In genomic region chr19:16868534-16868933, GRCm38 (mm10) we compare ENCODE assay signal across 13 mouse cellular contexts. TPM values are rescaled to one million over a fixed set of nuclear protein-coding genes. Genes with fewer than 3 reads are reported as not detected.
DNase-seq lines count a peak whose midpoint lies in the region; TF ChIP-seq lines count a peak whose summit lies in the region.
"Had no signal": no experiment of that assay in that cellular context is flagged by ENCODE, and none has a peak within 500 bp of the region (broad histone marks: within the 10 kb centered on the region; RNA-seq: fewer than 3 reads in every experiment).

No protein-coding gene starts in this region.

- H3K27me3 ChIP-seq in heart, adult 2 months (ENCODE audit: control insufficient read depth, insufficient read depth, low read length), result peaks cover 25% of the 10 kb centered on the region
- H3K27me3 ChIP-seq in myocyte (ENCODE audit: control insufficient read depth, insufficient read depth, insufficient read length), result peaks cover 13% of the 10 kb centered on the region

- peak overlapping the region; percentile 43 for H3K4me2 ChIP-seq in myocyte (ENCODE audit: low read depth)
- H3K4me2 ChIP-seq: intestine, embryonic 15.5 days; limb, embryonic 12.5 days; midbrain, embryonic 13.5 days had no signal

- no peak overlapping the region for H3K9ac ChIP-seq in heart, adult 2 months (ENCODE audit: low read depth, low read length)
- H3K9ac ChIP-seq: intestine, embryonic 15.5 days; limb, embryonic 12.5 days; midbrain, embryonic 13.5 days had no signal

- no peak overlapping the region for H3K27ac ChIP-seq in heart, adult 2 months
- H3K27ac ChIP-seq: intestine, embryonic 15.5 days; limb, embryonic 12.5 days; midbrain, embryonic 13.5 days had no signal

- TF ChIP-seq EP300 in heart, adult 2 months (IDR thresholded peaks at IDR 0.05; ENCODE audit: insufficient read depth, low read depth, low read length), result no peak

- no peak for TF ChIP-seq POLR2A in heart, adult 2 months (IDR thresholded peaks at IDR 0.05; ENCODE audit: insufficient read depth, low read depth, low read length)
- no peak for TF ChIP-seq POLR2A in myocyte (IDR thresholded peaks at IDR 0.05; ENCODE audit: insufficient read length, low read depth)

- TF ChIP-seq CTCF in heart, adult 2 months (IDR thresholded peaks at IDR 0.05), result no peak

- no peaks in the 10 kb centered on the region for H3K36me3 ChIP-seq in heart, adult 2 months (ENCODE audit: control insufficient read depth, insufficient read depth, low read length)
- H3K36me3 ChIP-seq in myocyte (ENCODE audit: control insufficient read depth, insufficient read depth), result no peaks in the 10 kb centered on the region
- H3K36me3 ChIP-seq: intestine, embryonic 15.5 days; limb, embryonic 12.5 days; midbrain, embryonic 13.5 days had no signal

- H3K4me3 ChIP-seq in heart, adult 2 months, result no peak overlapping the region
- no peak overlapping the region for H3K4me3 ChIP-seq in myocyte
- H3K4me3 ChIP-seq: intestine, embryonic 15.5 days; limb, embryonic 12.5 days; midbrain, embryonic 13.5 days had no signal

- H3ac ChIP-seq in myocyte (ENCODE audit: control insufficient read depth, insufficient read length), result no peak overlapping the region

- intact Hi-C loops in heart, adult 2 months (cut with DNase I), result no loop called here
- intact Hi-C loops in heart, postnatal 25 days (cut with DNase I), result no loop called here
- intact Hi-C loops in heart, postnatal 14 days (cut with DNase I), result no loop called here

- 18% methylated on average over 5 of the region's 5 CpGs for WGBS in heart, adult 2 months

- DNase-seq in heart, adult 2 months, result peak; percentile 57 to 61
- DNase-seq in heart, postnatal 25 days (ENCODE audit: low spot score), result no peak
- peak; percentile 7 for DNase-seq in right cerebral cortex, postnatal 14 days
- no peak for DNase-seq in right cerebral cortex, postnatal 25 days
- peak; percentile 54 to 76 for DNase-seq in heart, postnatal 14 days
- DNase-seq in frontal cortex, postnatal 10 days (ENCODE audit: low spot score in 2 of 2), result no peak
- DNase-seq in gastrocnemius, postnatal 10 days, result no peak
- DNase-seq: thymus, postnatal 14 days had no signal

- H3K4me1 ChIP-seq in heart, adult 2 months (ENCODE audit: control insufficient read depth, insufficient read depth, low read length), result no peaks in the 10 kb centered on the region

- H3K79me2 ChIP-seq in heart, adult 2 months (replicated peaks; ENCODE audit: control insufficient read depth, insufficient read depth, low read length), result no peaks in the 10 kb centered on the region
- no peaks in the 10 kb centered on the region for H3K79me2 ChIP-seq in myocyte (ENCODE audit: control insufficient read depth, insufficient read depth)

TF ChIP-seq in myocyte, 11 proteins besides CTCF, POLR2A, EP300 and RAD21:
- no peak for TF ChIP-seq REST (IDR thresholded peaks at IDR 0.05; ENCODE audit: insufficient read depth, insufficient read length)
- peak in 2 of 3 experiments; percentile 12 to 59 for TF ChIP-seq MYOD1 (IDR thresholded peaks at IDR 0.05; ENCODE audit: control insufficient read depth in 1 of 3, insufficient read length in 2 of 3, low read depth in 2 of 3)
- TF ChIP-seq MAX (IDR thresholded peaks at IDR 0.05; ENCODE audit: low read depth), result no peak
- TF ChIP-seq TCF12 (IDR thresholded peaks at IDR 0.05; ENCODE audit: insufficient read depth, poor library complexity, severe bottlenecking), result no peak
- TF ChIP-seq POLR2AphosphoS2 (IDR thresholded peaks at IDR 0.05; ENCODE audit: insufficient read length, low read depth), result no peak
- no peak for TF ChIP-seq SRF (IDR thresholded peaks at IDR 0.05; ENCODE audit: control insufficient read depth, insufficient read length, low read depth)
- TF ChIP-seq E2F4 (IDR thresholded peaks at IDR 0.05; ENCODE audit: insufficient read depth), result no peak
- peak in 1 of 3 experiments; percentile 55 for TF ChIP-seq MYOG (IDR thresholded peaks at IDR 0.05; ENCODE audit: control insufficient read depth in 1 of 3, insufficient read depth in 1 of 3, insufficient read length in 2 of 3, low read depth in 2 of 3)

RNA-seq across cellular contexts. Expression of gene Foxb2, which starts 5.1 kb away (rescaled TPM):
- not detected for total RNA-seq in heart, adult 2 months (2021)
- not detected in 2 replicates for polyA plus RNA-seq in heart, adult 2 months (2012; rRNA removed)
- total RNA-seq in heart, postnatal 25 days (2021), result not detected
- total RNA-seq in heart, postnatal 14 days (2021), result not detected
- polyA plus RNA-seq in myocyte (2012; fragmentation: generic; extraction: Trizol), result not detected
- total RNA-seq in gastrocnemius, postnatal 10 days (2021), result not detected
- total RNA-seq: ES-E14 had no signal
- polyA plus RNA-seq: intestine, embryonic 15.5 days; limb, embryonic 12.5 days had no signal

Comparison
In these comparisons a context has a peak if more than half of its experiments do, and no peak if none do; other contexts are left out.
1. DNase-seq: peak in heart, adult 2 months (2 of 2), right cerebral cortex, postnatal 14 days (single experiment) and heart, postnatal 14 days (2 of 2); none in heart, postnatal 25 days (single experiment), right cerebral cortex, postnatal 25 days (single experiment), frontal cortex, postnatal 10 days (0 of 2) and gastrocnemius, postnatal 10 days (single experiment).